Mouse (Mus musculus): ENCODE data around the gene Pcdh18. TPM values are rescaled to one million over a fixed set of nuclear protein-coding genes. Genes with fewer than 3 reads are reported as not detected.

Pcdh18 gene
- 1.7 and 1.9 TPM in 2 replicates for polyA plus RNA-seq (2015; fragmentation: Nextera tagmentation; extraction: Ambion mirVana)

DNA sequence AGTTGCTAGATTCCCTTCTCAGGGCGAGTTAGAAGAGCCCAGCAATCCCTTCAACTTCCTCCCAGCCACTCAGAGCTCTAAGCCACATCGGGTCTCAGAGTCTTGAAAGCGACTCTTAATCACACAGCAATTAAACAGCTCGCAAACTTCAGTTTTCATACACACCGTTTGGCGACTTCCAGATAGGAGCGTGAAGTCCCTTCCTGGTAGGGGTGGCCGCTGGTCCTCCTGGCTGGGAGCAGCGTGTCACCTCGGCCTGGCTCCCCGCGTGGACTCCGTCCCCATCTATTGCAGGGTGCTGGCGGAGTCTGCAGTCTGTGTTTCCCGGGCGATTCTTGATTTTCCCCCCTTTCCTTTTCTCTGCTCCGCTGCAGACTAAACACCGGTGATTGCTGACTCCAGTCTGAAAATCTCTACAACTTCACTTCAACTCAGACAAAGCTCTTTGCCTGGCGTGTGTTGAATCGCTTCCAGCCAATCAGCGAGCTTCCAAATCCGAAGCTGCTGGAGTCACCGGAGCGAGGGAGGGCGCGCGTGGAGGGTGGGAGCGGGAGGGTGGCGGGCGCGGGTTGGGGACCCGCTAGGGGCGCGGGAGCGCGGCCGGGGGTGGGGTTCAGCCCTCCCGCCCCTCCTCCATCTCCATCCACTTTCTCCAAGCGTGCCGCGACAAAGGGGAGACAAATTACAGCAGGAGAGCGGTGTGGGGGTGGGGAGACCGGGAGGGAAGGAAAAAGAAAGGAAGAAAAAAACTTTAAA, at the start of gene Pcdh18:
Pcdh18 (minus strand) TSS at position 456 of the 756 bp plus-strand sequence.
- H3K4me2 ChIP-seq, result peak within 1 kb of the TSS; percentile 64
- ATAC-seq (ENCODE audit: insufficient read depth), result no peak
- H3K36me3 ChIP-seq (replicated peaks), result no peaks in the 10 kb centered on the region
- no peaks in the 10 kb centered on the region for H3K9me3 ChIP-seq (replicated peaks)
- no peak within 1 kb of the TSS for H3K9ac ChIP-seq
- H3K27ac ChIP-seq (replicated peaks), result no peak within 1 kb of the TSS
- H3K4me1 ChIP-seq (replicated peaks), result no peaks in the 10 kb centered on the region
- peak within 1 kb of the TSS; percentile 42 for H3K4me3 ChIP-seq (replicated peaks)
- WGBS (ENCODE audit: insufficient replicate concordance), result under 1% methylated on average over 43 of the region's 43 CpGs
- H3K27me3 ChIP-seq, result peaks cover 31% of the 10 kb centered on the region

DNA sequence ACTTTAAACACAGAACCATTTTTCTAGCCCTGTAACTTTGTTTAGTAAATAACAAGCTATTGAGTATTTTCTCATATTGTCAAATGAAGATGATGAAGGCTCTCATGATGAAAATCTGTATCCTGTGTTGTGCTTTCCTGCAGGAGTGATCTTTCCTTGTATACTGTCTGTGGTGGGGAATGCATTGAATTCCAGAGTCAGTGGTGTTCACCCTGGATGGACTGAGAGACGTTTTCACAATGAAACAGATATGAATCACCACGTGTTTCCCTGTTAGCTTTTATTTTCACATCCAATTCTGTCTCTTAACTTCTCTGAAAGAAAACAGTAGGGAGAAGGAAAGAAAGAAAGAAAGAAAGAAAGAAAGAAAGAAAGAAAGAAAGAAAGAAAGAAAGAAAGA, 49.7 kb upstream of the Pcdh18 start:
- Histone ChIP-seq H3K27me3 (no peaks in the 10 kb centered on the region), H3K9ac (no peak overlapping the region), H3K4me2 (no peak overlapping the region), H3K36me3 (replicated peaks) (no peaks in the 10 kb centered on the region), H3K9me3 (replicated peaks) (no peaks in the 10 kb centered on the region), H3K4me1 (replicated peaks) (no peaks in the 10 kb centered on the region), H3K27ac (replicated peaks) (no peak overlapping the region), H3K4me3 (replicated peaks) (no peak overlapping the region)
- ATAC-seq (ENCODE audit: insufficient read depth), result no peak
- 40% methylated on average over 2 of the region's 2 CpGs for WGBS (ENCODE audit: insufficient replicate concordance)

DNA sequence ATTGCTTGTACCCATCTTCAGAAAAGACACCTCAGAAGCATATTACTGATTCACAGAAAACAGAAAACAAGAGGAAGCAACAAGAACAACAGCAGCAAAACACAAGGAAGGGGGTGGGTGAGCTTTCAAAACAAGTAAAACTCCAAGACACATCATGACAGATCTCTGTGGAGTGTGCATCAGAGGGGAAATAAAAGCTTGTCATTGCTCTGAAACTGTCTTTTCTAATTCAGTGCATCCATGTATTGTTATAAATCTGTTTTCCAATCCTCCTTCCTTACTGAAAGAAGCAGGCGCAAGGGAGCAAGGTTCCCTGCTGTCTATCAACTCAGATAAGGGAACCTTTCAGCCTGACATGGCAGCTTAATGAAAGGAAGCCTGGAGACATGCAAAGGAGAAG, 48.4 kb upstream of the Pcdh18 start:
- Histone ChIP-seq H3K4me2 (no peak overlapping the region), H3K27me3 (no peaks in the 10 kb centered on the region), H3K9me3 (replicated peaks) (no peaks in the 10 kb centered on the region), H3K4me1 (replicated peaks) (no peaks in the 10 kb centered on the region), H3K9ac (no peak overlapping the region), H3K27ac (replicated peaks) (no peak overlapping the region), H3K36me3 (replicated peaks) (no peaks in the 10 kb centered on the region), H3K4me3 (replicated peaks) (no peak overlapping the region)
- 59% methylated on average over 1 of the region's 1 CpGs for WGBS (ENCODE audit: insufficient replicate concordance)
- no peak for ATAC-seq (ENCODE audit: insufficient read depth)

GRCm38 (mm10) chr3:49788296-49788695, 31.2 kb upstream of the Pcdh18 start:
- Histone ChIP-seq H3K27me3 (no peaks in the 10 kb centered on the region), H3K27ac (replicated peaks) (no peak overlapping the region), H3K36me3 (replicated peaks) (no peaks in the 10 kb centered on the region), H3K4me2 (no peak overlapping the region), H3K9me3 (replicated peaks) (no peaks in the 10 kb centered on the region), H3K4me3 (replicated peaks) (no peak overlapping the region), H3K4me1 (replicated peaks) (no peaks in the 10 kb centered on the region), H3K9ac (no peak overlapping the region)
- no peak for ATAC-seq (ENCODE audit: insufficient read depth)
- WGBS (ENCODE audit: insufficient replicate concordance), result 36% methylated on average over 2 of the region's 2 CpGs

DNA sequence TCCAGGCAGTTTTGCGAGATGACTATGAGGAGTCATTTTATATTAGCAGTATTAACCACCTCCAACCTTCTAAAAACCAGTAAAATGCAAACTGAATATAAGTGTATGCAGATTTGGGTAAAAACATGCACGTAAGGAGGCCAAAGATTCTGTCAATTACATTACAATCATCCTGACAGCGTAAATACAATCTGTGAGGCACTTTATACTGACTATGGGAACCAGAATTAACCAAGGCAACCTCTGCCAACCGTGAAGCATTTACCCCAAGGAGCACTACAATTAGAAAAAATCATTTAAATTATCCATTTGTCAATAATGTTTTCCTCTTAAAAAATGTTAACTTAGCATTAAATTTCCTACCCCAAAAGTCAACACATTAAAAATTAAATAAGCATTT, 30.6 kb upstream of the Pcdh18 start:
- Histone ChIP-seq H3K27me3 (no peaks in the 10 kb centered on the region), H3K36me3 (replicated peaks) (no peaks in the 10 kb centered on the region), H3K4me1 (replicated peaks) (no peaks in the 10 kb centered on the region), H3K9ac (no peak overlapping the region), H3K27ac (replicated peaks) (no peak overlapping the region), H3K9me3 (replicated peaks) (no peaks in the 10 kb centered on the region), H3K4me2 (no peak overlapping the region), H3K4me3 (replicated peaks) (no peak overlapping the region)
- 55% methylated on average over 4 of the region's 4 CpGs for WGBS (ENCODE audit: insufficient replicate concordance)
- no peak for ATAC-seq (ENCODE audit: insufficient read depth)

DNA sequence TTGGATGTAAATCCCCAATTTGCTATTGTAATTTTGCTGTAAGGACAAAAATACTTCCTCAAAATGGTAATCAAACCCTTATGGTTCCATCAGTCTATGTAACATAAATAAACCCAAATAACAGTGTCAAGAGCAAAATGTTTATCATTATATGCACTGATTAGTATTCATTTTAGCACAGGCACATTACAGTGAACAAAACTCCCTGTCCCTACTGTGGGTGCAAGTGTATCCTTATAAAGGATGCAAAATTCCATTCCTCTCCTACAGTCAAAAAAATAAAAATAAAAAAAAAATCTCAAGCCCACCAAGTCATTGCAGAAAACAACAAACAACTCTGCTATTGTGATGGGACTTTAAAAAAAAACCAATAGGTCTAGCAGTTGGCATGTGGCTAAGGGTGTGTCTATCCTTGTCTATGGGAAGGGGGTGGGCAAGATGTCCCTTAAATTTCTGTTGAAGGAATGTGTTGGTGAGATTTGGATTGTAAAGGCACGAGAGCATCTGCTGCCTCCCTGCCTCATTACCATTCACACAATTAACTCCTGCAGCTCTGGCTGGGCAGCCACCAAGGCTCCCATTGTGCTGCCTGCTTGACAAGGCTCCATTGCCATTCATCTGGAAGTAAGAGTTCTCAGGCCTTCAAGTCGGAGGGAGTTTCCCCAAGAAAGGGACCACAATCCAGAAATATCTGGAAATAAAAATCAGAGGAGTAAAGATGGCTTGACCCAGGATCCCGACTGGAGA, 12.0 kb upstream of the Pcdh18 start:
- H3K4me2 ChIP-seq, result no peak overlapping the region
- no peaks in the 10 kb centered on the region for H3K36me3 ChIP-seq (replicated peaks)
- no peaks in the 10 kb centered on the region for H3K27me3 ChIP-seq
- no peak overlapping the region for H3K4me3 ChIP-seq (replicated peaks)
- no peak overlapping the region for H3K27ac ChIP-seq (replicated peaks)
- H3K9ac ChIP-seq, result no peak overlapping the region
- 24% methylated on average over 3 of the region's 3 CpGs for WGBS (ENCODE audit: insufficient replicate concordance)
- H3K4me1 ChIP-seq (replicated peaks), result no peaks in the 10 kb centered on the region
- H3K9me3 ChIP-seq (replicated peaks), result no peaks in the 10 kb centered on the region
- no peak for ATAC-seq (ENCODE audit: insufficient read depth)

DNA sequence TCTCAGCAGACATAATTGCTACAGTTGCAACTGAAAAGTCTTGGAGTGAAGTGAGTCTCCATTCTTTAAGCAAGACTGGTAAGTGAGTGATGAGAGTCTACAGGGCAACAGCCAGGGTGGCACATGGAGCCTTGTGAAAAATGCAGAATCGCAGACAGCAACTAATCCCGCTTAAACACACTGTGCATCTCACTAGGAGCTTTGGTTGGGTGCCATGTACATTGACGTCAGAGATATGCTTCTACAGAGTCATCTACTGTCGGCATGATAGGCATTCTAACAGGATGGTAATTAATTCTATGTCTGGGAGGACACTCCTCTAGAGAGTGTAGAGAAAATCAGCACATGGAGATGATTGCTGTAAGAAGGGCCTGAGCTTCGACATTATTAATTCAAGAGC, 5.6 kb upstream of the Pcdh18 start:
- 0 out of 2 replicates have a peak, but pooled peaks cover 5% of the 10 kb centered on the region for H3K27me3 ChIP-seq
- no peak overlapping the region for H3K9ac ChIP-seq
- no peak overlapping the region for H3K27ac ChIP-seq (replicated peaks)
- H3K36me3 ChIP-seq (replicated peaks), result no peaks in the 10 kb centered on the region
- no peak overlapping the region for H3K4me2 ChIP-seq
- ATAC-seq (ENCODE audit: insufficient read depth), result no peak
- WGBS (ENCODE audit: insufficient replicate concordance), result 51% methylated on average over 5 of the region's 5 CpGs
- H3K4me3 ChIP-seq (replicated peaks), result no peak overlapping the region
- H3K9me3 ChIP-seq (replicated peaks), result no peaks in the 10 kb centered on the region
- no peaks in the 10 kb centered on the region for H3K4me1 ChIP-seq (replicated peaks)

GRCm38 (mm10) chr3:49761971-49762370, 4.8 kb upstream of the Pcdh18 start:
- no peak for ATAC-seq (ENCODE audit: insufficient read depth)
- H3K27me3 ChIP-seq, result peaks cover 10% of the 10 kb centered on the region
- H3K4me3 ChIP-seq (replicated peaks), result no peak overlapping the region
- no peaks in the 10 kb centered on the region for H3K4me1 ChIP-seq (replicated peaks)
- H3K4me2 ChIP-seq, result no peak overlapping the region
- no peak overlapping the region for H3K27ac ChIP-seq (replicated peaks)
- no peaks in the 10 kb centered on the region for H3K9me3 ChIP-seq (replicated peaks)
- no peaks in the 10 kb centered on the region for H3K36me3 ChIP-seq (replicated peaks)
- H3K9ac ChIP-seq, result no peak overlapping the region

GRCm38 (mm10) chr3:49757626-49758019, 498 bp upstream of the Pcdh18 start:
- peaks cover 31% of the 10 kb centered on the region for H3K27me3 ChIP-seq
- H3K9me3 ChIP-seq (replicated peaks), result no peaks in the 10 kb centered on the region
- H3K27ac ChIP-seq (replicated peaks), result no peak overlapping the region
- 2% methylated on average over 6 of the region's 6 CpGs for WGBS (ENCODE audit: insufficient replicate concordance)
- peak overlapping the region; percentile 42; the same call in 1 of the 2 replicates for H3K4me3 ChIP-seq (replicated peaks)
- no peak overlapping the region for H3K9ac ChIP-seq
- ATAC-seq (ENCODE audit: insufficient read depth), result no peak
- H3K4me2 ChIP-seq, result peak overlapping the region; percentile 64
- H3K4me1 ChIP-seq (replicated peaks), result no peaks in the 10 kb centered on the region
- H3K36me3 ChIP-seq (replicated peaks), result no peaks in the 10 kb centered on the region

DNA sequence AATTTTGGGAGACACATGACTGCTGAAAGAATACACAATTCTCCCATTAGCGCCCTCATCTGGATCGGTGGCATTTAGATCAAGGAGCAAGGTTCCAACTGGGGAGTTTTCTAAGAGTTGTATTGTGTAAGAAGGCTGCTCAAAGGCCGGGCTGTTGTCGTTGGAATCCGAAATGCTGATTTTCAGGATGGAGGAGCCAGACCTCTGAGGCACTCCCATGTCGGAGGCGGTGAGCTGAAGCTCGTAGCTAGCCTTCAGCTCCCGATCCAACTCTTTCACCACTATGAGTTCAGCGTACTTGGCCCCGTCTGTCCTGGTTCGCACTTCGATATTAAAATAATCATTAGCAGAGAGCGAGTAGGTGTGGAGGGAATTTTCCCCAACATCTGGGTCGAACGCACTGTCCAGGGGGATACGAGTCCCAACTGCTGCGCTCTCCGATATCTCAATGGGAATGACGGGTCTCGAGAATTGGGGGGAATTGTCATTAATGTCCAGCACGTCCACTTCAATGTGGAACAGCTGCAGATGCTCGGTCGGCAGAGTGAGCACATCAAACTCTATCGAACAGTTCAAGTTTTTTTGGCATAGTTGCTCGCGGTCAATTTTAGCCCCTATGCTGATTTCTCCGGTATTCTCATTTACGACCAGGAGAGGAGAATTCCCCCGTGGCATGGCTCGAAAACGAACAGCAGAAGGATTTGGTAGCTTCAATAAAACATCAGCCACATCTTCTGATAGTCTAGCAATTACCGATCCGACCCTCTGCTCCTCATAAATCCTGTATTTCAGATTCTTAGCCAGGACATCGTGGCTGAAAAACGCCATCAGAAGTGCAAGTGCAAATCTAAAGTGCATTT, 909 bp downstream of the Pcdh18 start:
- H3K4me1 ChIP-seq (replicated peaks), result no peaks in the 10 kb centered on the region
- no peak overlapping the region for H3K9ac ChIP-seq
- H3K36me3 ChIP-seq (replicated peaks), result no peaks in the 10 kb centered on the region
- peaks cover 31% of the 10 kb centered on the region for H3K27me3 ChIP-seq
- H3K9me3 ChIP-seq (replicated peaks), result no peaks in the 10 kb centered on the region
- peak overlapping the region; percentile 64 for H3K4me2 ChIP-seq
- H3K4me3 ChIP-seq (replicated peaks), result peak overlapping the region; percentile 42
- 3% methylated on average over 36 of the region's 36 CpGs for WGBS (ENCODE audit: insufficient replicate concordance)
- no peak overlapping the region for H3K27ac ChIP-seq (replicated peaks)
- ATAC-seq (ENCODE audit: insufficient read depth), result no peak

DNA sequence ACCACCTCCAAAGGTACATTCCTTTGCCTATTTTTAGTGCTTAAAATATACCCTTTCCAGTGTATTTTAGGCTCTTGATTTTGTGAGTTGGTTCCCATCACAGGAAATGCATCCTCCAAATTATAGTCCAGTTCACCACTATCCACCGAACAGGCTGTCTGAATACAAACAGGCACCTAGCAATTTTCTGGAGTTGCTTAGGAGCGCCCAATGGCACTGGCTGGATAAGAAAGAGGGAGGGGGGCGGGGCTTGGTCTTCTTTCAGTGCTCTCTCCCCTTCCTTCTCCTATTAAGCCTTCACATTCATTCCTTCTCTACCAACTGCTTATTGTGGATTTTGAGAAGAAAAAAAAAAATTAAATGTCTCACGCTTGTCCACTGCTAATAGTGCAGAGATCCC, 4.4 kb downstream of the Pcdh18 start:
- Histone ChIP-seq H3K4me3 (replicated peaks) (no peak overlapping the region), H3K9ac (no peak overlapping the region), H3K27ac (replicated peaks) (no peak overlapping the region), H3K36me3 (replicated peaks) (no peaks in the 10 kb centered on the region), H3K27me3 (peaks cover 26% of the 10 kb centered on the region), H3K4me1 (replicated peaks) (no peaks in the 10 kb centered on the region), H3K4me2 (no peak overlapping the region), H3K9me3 (replicated peaks) (no peaks in the 10 kb centered on the region)
- no peak for ATAC-seq (ENCODE audit: insufficient read depth)
- WGBS (ENCODE audit: insufficient replicate concordance), result 55% methylated on average over 4 of the region's 4 CpGs
